Mouse (Mus musculus) megakaryocyte, embryonic 14.5 days (primary cell): ENCODE results near the gene Mrps14. TPM values are rescaled to one million over a fixed set of nuclear protein-coding genes. Genes with fewer than 3 reads are reported as not detected.

ENCODE experiments used
- H3K27me3 ChIP-seq: replicated peaks from 2 replicates; pipeline ENCODE3; 2012; ENCODE audit warnings: inconsistent platforms
- H3K36me3 ChIP-seq: replicated peaks from 2 replicates; pipeline ENCODE3; 2012; ENCODE audit warnings: low read length, inconsistent platforms, mixed read lengths
- H3K4me1 ChIP-seq: 2 replicates; pipeline ENCODE4 v1.6.1; 2012; ENCODE audit warnings: inconsistent platforms
- H3K4me3 ChIP-seq: replicated peaks from 2 replicates; pipeline ENCODE3; 2012; ENCODE audit warnings: moderate library complexity, mild to moderate bottlenecking, inconsistent platforms
- H3K9me3 ChIP-seq: 2 replicates; pipeline ENCODE4 v1.6.1; 2012; ENCODE audit warnings: inconsistent platforms
- FLI1 ChIP-seq: IDR thresholded peaks from 2 replicates; pipeline ENCODE4 v1.6.1; 2012; ENCODE audit warnings: low read length, inconsistent platforms, mixed read lengths
- GATA1 ChIP-seq: IDR thresholded peaks from 3 replicates; pipeline ENCODE4 v1.6.1; 2012; ENCODE audit warnings: mixed read lengths, low read length, inconsistent platforms, borderline replicate concordance
- polyA plus RNA-seq: library from polyadenylated mRNA; stranded (reverse); fragments of >175 nt; gene quantifications from 2 replicates; pipeline ENCODE4 v1.2.3, GENCODE M21; 2012; ENCODE audit warnings: low replicate concordance; ENCODE audit not compliant: insufficient read depth

Mrps14 gene
- polyA plus RNA-seq: 0.86 TPM in 1 of 2 replicates, not detected in the other

GRCm38 (mm10) chr1:160194529-160195336 is at the start of gene Mrps14:
Mrps14 (plus strand) TSS chr1:160195215.
- Histone ChIP-seq H3K27me3 (no peaks in the 10 kb centered on the region), H3K4me1 (peaks cover 35% of the 10 kb centered on the region), H3K36me3 (peaks cover 31% of the 10 kb centered on the region), H3K4me3 (peak within 1 kb of the TSS; percentile 99), H3K9me3 (no peaks in the 10 kb centered on the region)
- no peak for TF ChIP-seq GATA1
- peak; percentile 41; the same call in 1 of the 2 replicates for TF ChIP-seq FLI1

GRCm38 (mm10) chr1:160145606-160146005 is 49.4 kb upstream of the Mrps14 start:
- Histone ChIP-seq H3K4me1 (peaks cover 5% of the 10 kb centered on the region; the same call in 1 of the 2 replicates), H3K4me3 (no peak overlapping the region), H3K36me3 (no peaks in the 10 kb centered on the region), H3K9me3 (no peaks in the 10 kb centered on the region), H3K27me3 (peaks cover 14% of the 10 kb centered on the region)
- TF ChIP-seq GATA1 (no peak), FLI1 (no peak)

DNA sequence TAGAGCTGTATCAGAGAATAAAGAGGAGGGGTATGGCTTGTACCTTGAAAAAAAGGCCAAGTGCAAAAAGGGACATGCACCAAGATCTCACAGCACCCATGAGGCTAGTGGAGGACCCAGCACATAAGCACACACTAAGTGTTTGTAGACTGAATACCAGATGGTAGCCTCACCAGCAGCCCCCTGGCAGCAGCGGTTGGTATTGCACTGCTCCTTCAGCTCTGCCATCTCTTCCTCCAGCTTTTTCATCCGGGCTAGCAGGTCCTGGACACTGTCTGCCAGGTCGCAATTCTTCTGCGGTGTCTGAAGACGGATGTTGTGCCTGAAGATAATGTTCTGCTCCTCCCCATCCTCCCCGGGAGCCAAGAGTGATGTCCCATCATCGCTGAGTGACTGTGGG is 47.7 kb upstream of the Mrps14 start:
- H3K27me3 ChIP-seq: peaks cover 17% of the 10 kb centered on the region
- no peak overlapping the region for H3K4me3 ChIP-seq
- no peaks in the 10 kb centered on the region for H3K9me3 ChIP-seq
- TF ChIP-seq GATA1 (no peak), FLI1 (no peak)
- H3K4me1 ChIP-seq: peaks cover 11% of the 10 kb centered on the region; the same call in 1 of the 2 replicates
- H3K36me3 ChIP-seq: no peaks in the 10 kb centered on the region

GRCm38 (mm10) chr1:160149291-160149906 is 45.6 kb upstream of the Mrps14 start:
- Histone ChIP-seq H3K4me3 (no peak overlapping the region), H3K36me3 (no peaks in the 10 kb centered on the region), H3K9me3 (no peaks in the 10 kb centered on the region), H3K4me1 (peaks cover 11% of the 10 kb centered on the region; the same call in 1 of the 2 replicates), H3K27me3 (peaks cover 24% of the 10 kb centered on the region)
- no peak for TF ChIP-seq FLI1
- TF ChIP-seq GATA1: no peak

DNA sequence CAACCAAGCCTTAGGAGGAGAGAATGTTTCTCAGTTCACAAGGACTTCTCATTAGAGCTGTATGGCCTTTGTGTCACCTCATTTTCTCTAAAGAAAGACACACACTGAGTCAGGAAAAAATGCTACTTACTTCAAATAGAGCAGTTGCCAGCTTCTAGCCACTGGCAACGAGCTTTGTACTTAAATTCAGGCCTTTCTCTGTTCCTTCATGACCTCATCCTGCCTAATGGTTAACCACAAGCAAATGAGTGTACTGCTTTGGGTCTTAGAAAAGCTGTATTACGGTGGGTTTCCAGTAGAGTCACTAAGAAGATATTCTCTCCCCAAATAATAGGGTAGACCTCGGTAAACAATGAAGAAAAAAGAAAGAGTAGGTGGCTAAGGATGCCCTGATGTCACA is 44.3 kb upstream of the Mrps14 start:
- TF ChIP-seq GATA1: no peak
- H3K27me3 ChIP-seq: peaks cover 21% of the 10 kb centered on the region
- no peaks in the 10 kb centered on the region for H3K36me3 ChIP-seq
- H3K4me1 ChIP-seq: peaks cover 11% of the 10 kb centered on the region; the same call in 1 of the 2 replicates
- H3K4me3 ChIP-seq: no peak overlapping the region
- H3K9me3 ChIP-seq: no peaks in the 10 kb centered on the region

DNA sequence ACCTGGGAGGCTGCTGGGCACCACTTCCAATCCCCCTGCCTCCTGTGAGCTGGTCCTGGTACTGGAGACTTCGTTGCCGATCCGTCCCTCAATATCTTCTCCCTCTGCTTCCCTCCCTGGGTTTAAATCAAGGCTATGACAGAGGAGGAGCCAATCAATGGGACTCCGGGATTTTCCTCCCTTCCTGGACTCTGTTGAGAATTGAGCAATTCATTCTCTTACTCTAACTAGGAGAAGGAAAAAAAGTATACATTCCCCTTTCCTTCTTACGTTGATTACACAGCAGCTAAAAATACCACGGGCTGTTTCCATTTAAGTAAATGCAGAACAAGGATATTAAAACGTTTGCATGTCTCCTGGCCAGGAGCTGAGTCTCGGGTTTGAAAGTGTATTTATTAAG is 41.5 kb upstream of the Mrps14 start, which contains the start of gene Tnn:
TSS of gene Tnn (minus strand) at position 101 of the 400 bp plus-strand sequence.
- no peak for TF ChIP-seq FLI1
- TF ChIP-seq GATA1: no peak
- H3K36me3 ChIP-seq: no peaks in the 10 kb centered on the region

DNA sequence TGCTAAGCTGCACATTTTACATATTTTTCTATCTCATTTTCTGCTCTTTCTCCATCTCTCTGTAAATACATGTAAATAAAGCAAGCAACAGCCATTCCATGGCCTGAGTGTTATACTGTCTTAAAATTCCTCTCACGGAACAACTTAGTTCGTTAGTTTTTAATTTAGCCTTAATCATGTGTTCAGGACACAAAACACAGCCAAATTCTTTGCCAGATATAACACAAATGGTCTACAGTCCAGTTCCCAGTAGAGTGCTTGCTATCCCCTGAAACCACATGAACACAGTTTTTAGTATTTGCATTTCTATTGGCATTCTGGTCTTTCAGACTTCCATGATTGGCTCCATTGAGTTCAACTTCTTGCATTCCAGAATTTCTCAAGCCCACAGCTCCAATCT is 36.8 kb upstream of the Mrps14 start:
- no peaks in the 10 kb centered on the region for H3K9me3 ChIP-seq
- no peaks in the 10 kb centered on the region for H3K4me1 ChIP-seq
- H3K36me3 ChIP-seq: no peaks in the 10 kb centered on the region
- peaks cover 9% of the 10 kb centered on the region for H3K27me3 ChIP-seq
- no peak overlapping the region for H3K4me3 ChIP-seq
- TF ChIP-seq GATA1 (no peak), FLI1 (no peak)

More for the DNA sequence above, 41.5 kb upstream of the Mrps14 start, which contains the start of gene Tnn:
- H3K4me1 ChIP-seq: 0 out of 2 replicates have a peak, but pooled peaks cover 7% of the 10 kb centered on the region
- no peak within 1 kb of the TSS for H3K4me3 ChIP-seq
- peaks cover 19% of the 10 kb centered on the region for H3K27me3 ChIP-seq
- no peaks in the 10 kb centered on the region for H3K9me3 ChIP-seq

DNA sequence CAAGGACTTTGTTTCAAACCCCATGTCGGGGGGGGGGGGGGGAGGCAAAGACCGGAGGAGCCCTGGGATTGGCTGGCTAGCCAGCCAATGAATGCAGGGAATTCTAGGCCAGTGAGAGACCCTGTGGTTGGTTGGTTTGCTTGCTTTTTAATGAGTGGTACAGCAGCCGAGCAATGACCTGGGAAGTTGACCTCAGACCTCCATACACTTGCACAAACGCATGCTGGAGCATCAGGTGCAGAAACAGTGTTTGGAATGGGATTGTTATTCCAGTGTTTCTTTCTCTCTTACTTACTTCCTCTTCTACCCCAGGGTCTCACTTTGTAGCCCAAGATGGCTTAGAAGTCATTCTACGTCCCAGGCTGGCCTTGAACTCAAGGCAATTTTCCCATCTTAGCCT is 28.4 kb upstream of the Mrps14 start:
- TF ChIP-seq GATA1 (no peak), FLI1 (no peak)
- Histone ChIP-seq H3K27me3 (peaks cover 3% of the 10 kb centered on the region), H3K4me1 (peaks cover 16% of the 10 kb centered on the region), H3K9me3 (no peaks in the 10 kb centered on the region), H3K4me3 (no peak overlapping the region), H3K36me3 (no peaks in the 10 kb centered on the region)

- Histone ChIP-seq H3K27me3 (peaks cover 7% of the 10 kb centered on the region), H3K9me3 (no peaks in the 10 kb centered on the region), H3K36me3 (no peaks in the 10 kb centered on the region), H3K4me3 (no peak overlapping the region), H3K4me1 (peaks cover 4% of the 10 kb centered on the region; the same call in 1 of the 2 replicates)
- TF ChIP-seq GATA1: no peak
Observed at GRCm38 (mm10) chr1:160176903-160177302, 18.1 kb upstream of the Mrps14 start.

DNA sequence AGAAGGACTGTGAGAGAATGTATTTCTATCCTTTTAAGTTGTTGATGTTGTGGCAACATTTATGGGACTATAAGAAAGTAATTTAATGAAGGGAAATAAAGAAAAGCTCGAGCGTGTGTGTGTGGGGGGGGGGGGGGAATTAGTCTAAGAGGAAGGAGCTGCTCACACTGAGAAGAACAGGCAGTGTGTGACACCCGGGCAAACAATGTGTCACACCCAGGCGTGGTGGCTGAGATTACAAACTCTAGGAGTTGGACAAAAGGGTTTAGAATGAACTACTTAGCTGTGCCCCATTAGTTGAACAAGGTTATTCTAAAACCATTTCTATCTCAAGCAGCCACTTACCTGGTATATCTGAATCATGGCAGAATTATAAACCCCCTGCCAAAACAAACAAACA is 13.8 kb upstream of the Mrps14 start:
- Histone ChIP-seq H3K36me3 (no peaks in the 10 kb centered on the region), H3K4me3 (no peak overlapping the region), H3K4me1 (peaks cover 16% of the 10 kb centered on the region), H3K9me3 (no peaks in the 10 kb centered on the region), H3K27me3 (peaks cover 4% of the 10 kb centered on the region)
- TF ChIP-seq FLI1 (no peak), GATA1 (no peak)
